Mouse (Mus musculus) skeletal muscle tissue, adult 2 months (tissue): ENCODE results near the gene Men1.
A peak's percentile ranks its signal among the peaks of the same experiment; 100 is the strongest.
"Not testable (repeated sequence)": the region's sequence is repeated elsewhere in the genome, so short reads cannot be mapped to it uniquely, and the experiment has no call there.

Experiments
- DNase-seq: peaks from one replicate; pipeline ENCODE4 v3.0.0-alpha.2; 2012; ENCODE audit warnings: low read depth, low spot score

Gene Men1

GRCm38 (mm10) chr19:6334673-6335457, at the start of gene Men1:
Men1 (plus strand) TSS chr19:6334979.
- peak; percentile 97 for DNase-seq

GRCm38 (mm10) chr19:6285226-6285625, 49.6 kb upstream of the Men1 start:
- DNase-seq = no peak

GRCm38 (mm10) chr19:6285632-6286433, 48.9 kb upstream of the Men1 start:
- no peak for DNase-seq

GRCm38 (mm10) chr19:6286434-6287401, 48.1 kb upstream of the Men1 start:
- no peak for DNase-seq

GRCm38 (mm10) chr19:6288236-6288894, 46.4 kb upstream of the Men1 start:
- DNase-seq = no peak

- DNase-seq = no peak
Measured at GRCm38 (mm10) chr19:6289696-6290238, 45.0 kb upstream of the Men1 start.

GRCm38 (mm10) chr19:6290720-6291116, 44.1 kb upstream of the Men1 start:
- DNase-seq = not testable (repeated sequence)

- peak; percentile 76 for DNase-seq
Measured at GRCm38 (mm10) chr19:6291117-6291781, 43.5 kb upstream of the Men1 start.

GRCm38 (mm10) chr19:6292262-6292661, 42.5 kb upstream of the Men1 start:
- no peak for DNase-seq

GRCm38 (mm10) chr19:6294301-6294700, 40.5 kb upstream of the Men1 start:
- DNase-seq = no peak

- DNase-seq = no peak
Measured at GRCm38 (mm10) chr19:6296551-6297210, 38.1 kb upstream of the Men1 start.

GRCm38 (mm10) chr19:6297641-6298040, 37.1 kb upstream of the Men1 start:
- peak; percentile 76 for DNase-seq

GRCm38 (mm10) chr19:6299003-6299402, 35.8 kb upstream of the Men1 start:
- DNase-seq = no peak

- no peak for DNase-seq
Measured at GRCm38 (mm10) chr19:6299450-6300267, 35.1 kb upstream of the Men1 start.

GRCm38 (mm10) chr19:6300402-6300841, 34.4 kb upstream of the Men1 start:
- DNase-seq = no peak

GRCm38 (mm10) chr19:6302114-6302513, 32.7 kb upstream of the Men1 start:
- DNase-seq = no peak

GRCm38 (mm10) chr19:6302522-6302921, 32.3 kb upstream of the Men1 start:
- DNase-seq = no peak

GRCm38 (mm10) chr19:6303831-6304230, 30.9 kb upstream of the Men1 start:
- DNase-seq = no peak
